Mouse (Mus musculus): ENCODE results near the gene Stx2. TPM values are rescaled to one million over a fixed set of nuclear protein-coding genes. Genes with fewer than 3 reads are reported as not detected.
A peak's percentile ranks its signal among the peaks of the same experiment; 100 is the strongest.

The Stx2 gene
- total RNA-seq (2022): 10 to 100 TPM; 20.9 to 27.5 (median 22.3) TPM

DNA sequence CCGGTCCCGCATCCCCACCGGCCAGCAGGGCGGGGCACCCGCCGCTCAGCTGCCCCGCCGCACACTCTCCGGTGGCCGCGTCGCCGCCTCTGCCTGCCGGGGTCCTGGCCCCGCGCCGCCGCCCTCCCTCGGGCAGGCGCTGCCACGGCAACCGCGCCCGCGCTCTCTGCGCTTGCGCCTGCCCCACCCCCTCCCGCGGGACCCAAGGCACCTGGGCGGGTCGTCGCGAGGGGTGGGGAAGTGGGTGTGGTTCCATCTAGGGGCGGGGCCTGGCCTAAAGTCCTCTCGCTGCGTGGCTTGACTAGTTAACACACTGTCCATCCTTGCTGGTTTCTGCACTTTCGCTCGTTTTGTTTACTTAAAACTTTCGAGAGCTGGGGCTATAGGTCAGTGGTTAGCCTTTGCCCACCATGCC lies at the start of gene Stx2:
Gene Stx2, minus strand, starts transcription at position 163 of the 415 bp plus-strand sequence.
- DNase-seq (ENCODE audit: low spot score in 2 of 2): peak; percentile 77 to 90

DNA sequence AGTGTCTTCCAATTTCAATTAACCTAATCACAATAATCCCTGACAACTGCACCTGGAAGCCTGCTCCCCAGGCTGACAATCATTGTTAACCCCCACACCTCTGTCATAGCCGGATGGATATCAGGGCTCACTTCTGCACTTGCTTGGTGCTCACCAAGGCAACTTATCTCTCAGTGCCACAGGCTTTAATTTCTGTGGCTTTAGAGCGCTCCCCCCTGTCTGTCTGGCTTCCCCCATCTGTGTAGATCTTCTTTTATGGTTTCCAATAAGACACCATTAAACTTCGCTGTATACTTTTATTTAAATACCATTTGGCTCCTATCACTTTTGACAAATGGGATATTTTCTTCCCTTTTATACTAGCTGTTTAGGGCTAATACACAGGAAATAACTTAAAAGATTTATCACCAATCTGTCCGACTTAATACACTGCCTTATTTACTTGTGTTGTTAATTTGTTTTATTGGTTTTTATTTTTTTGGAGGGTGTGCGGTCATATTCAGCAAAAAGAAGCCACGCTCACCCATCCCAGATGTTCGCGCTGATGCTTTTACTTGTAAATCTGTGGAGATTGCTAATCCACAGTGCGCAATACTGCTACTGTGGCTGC lies 46.4 kb upstream of the Stx2 start:
- no peak for DNase-seq (ENCODE audit: low spot score in 2 of 2)

DNA sequence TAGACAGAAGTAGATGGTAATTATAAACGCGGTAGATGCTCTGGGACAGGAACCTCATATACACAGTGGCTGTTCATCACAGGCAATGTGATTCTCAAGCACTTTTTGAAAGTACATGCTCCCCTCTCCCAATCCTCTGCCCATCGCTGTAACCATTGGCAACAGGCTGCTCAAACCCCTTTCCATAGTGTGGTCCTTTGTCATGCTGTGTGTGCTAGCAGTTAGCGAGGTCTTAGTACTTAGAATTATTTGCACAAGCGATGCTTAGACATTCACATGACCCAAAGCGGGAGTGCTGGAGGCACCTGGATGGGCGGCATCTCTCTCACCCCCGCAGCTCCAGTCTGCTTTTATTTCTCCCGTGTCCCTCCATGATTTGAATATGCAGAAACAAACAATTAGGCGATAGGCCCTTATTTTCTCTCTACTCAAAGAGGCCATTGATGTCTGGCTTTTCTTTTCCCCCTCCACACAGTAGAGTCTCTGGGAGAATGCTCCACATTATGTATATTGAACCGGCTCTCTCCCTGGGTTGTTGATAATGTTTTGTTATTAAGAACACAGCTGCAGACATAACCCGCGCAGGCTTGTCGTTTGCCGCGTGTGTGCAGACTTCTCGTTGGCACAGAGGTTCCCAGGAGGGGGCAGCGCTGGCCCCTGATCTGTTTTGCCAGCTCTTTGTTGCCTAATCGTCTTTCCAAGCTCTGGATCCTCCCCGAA lies 44.4 kb upstream of the Stx2 start:
- peak in 1 of 2 experiments; percentile 7 for DNase-seq (ENCODE audit: low spot score in 2 of 2)

DNA sequence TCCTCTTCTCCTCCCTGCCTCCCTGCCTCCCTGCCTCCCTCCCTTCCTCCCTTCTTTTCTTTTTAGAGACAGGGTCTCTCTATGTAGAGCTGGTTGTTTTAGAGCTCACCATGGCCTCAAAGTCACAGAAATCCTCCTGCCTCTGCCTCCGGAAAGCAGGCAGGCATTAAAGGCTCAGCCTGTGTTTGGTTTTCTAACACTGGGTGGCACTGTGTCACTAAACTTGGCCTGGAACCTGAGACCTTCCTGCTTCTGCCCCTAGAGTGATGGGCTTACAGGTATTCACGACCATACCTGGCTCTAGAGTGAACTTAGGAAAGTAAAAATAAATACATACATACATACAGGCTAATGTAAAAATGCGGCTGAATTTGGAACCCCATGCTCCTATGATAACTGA lies 43.5 kb upstream of the Stx2 start:
- no peak for DNase-seq (ENCODE audit: low spot score in 2 of 2)

DNA sequence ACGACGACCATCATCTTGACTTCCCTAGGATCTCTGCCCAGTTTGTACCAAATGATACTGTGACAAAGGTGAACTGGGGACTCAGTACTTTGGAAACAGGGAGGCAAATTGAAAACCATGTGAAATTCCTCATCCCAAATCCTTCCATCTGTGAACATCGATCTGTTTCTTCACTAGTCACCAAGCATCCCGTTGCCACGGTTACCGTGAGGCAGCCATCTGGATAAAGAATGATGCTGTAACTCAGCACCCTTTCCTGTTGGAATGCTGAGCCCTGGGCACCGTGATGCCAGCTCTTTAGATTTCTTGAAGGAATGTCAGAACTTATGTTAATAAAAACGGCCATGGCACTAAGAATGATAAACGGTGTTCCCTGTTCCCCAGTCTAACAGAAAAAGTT lies 41.0 kb upstream of the Stx2 start:
- peak in 1 of 2 experiments; percentile 68 for DNase-seq (ENCODE audit: low spot score in 2 of 2)

DNA sequence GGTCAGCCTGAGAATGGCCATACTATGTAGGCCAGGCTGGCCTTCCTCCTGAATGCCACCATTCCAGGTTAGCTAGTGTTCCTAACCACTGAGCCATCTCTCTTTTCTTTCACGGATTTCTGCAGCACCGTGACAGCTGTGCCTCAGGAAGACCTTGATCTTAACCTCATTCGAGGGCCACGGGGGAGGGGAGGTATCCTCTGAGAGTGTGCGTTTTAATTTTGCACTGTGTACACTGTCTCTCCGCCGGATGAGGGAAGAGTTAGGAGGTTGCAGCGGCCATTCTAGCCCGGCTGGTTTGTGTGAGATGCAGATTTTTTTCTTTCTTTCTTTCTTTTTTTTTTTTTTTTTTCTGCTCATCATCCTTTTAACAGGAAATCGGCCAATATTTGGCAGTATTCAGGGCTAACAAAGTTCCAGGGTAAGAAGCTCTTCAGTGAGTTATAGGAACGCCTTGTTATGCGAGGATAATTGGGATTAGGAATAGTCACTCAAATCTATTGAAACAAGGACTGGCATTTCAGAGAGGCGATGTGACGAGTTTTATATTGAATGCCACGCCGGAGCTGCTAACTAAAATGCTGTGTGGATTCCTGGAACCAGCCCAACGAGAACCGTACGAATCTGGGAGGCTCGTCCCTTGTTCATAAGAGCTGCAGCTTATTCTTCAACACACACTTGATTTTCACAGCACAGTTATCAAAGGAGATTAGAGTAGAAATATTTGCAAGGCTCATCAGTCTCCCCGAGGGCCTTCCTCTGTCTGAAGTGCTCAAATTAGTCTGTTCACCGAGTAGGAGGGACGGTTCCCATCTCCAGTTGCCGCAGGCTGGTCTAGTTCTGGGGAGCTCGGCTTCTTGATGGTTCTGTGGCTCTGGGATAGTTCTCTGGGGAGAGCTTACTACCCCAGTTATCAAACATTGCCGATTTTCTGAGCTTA lies 37.5 kb upstream of the Stx2 start:
- DNase-seq (ENCODE audit: low spot score in 2 of 2): peak in 1 of 2 experiments; percentile 4

DNA sequence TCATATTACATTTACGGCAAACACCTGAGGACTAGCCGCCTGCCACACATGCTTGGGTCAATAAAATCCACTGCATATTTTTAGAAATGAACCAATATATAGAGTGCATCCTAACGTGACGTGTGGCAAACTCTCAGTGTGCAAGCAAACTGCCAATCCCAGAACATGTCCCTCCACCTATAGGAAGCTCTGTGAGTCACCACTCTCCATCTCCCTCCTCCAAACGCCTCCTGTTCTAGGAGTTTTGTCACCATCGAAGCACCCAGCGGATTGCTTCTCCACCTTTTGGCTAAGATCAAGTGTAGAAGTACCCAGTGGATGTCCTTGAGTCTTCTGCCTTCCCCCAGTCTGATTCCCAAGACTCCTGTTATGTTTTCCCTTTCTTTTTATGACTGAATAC lies 29.4 kb upstream of the Stx2 start:
- DNase-seq (ENCODE audit: low spot score in 2 of 2): no peak

DNA sequence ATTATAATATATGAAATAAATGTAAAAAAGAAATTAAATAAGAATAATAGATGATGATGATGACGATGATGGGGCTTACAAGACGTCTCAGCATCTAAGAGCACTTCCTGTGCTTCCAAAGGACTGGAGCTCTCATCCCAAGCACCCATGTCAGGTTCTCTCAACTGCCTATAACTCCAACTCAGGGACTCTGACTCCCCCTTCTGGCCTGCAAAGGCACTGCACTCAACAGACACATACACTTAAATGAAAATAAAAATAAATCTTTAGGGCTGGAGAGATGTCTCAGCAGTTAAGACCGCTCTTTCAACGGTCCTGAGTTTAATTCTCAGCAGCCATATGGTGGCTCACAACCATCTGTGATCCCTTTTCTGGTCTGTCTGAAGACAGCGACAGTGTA lies 28.3 kb upstream of the Stx2 start:
- DNase-seq (ENCODE audit: low spot score in 2 of 2): no peak

DNA sequence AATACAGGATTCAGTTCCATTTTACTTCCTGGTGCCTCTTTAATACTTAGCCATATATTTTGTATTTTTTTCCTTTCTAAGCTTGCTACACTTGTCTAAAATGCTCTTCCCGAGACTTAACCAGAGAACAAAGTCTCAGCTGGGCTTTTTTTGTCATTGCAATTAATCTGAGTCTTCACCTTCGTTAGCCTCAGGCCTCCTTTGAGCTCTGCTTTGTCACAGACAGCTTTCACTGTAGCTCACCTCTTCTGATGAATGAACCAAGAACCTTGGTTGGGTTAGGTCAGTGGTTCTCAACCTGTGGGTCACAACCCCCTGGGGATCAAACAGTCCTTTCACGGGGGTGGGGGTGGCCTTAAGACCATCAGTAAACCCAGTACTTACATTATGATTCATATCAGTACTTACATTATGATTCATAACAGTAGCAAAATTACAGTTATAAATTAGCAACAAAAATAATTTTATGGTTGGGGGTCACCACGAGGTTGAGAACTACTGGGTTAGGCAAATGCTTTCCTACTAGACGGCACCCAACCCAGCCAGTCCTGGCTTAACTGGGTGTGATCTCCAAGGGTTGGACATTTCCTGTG lies 20.9 kb upstream of the Stx2 start:
- no peak for DNase-seq (ENCODE audit: low spot score in 2 of 2)

DNA sequence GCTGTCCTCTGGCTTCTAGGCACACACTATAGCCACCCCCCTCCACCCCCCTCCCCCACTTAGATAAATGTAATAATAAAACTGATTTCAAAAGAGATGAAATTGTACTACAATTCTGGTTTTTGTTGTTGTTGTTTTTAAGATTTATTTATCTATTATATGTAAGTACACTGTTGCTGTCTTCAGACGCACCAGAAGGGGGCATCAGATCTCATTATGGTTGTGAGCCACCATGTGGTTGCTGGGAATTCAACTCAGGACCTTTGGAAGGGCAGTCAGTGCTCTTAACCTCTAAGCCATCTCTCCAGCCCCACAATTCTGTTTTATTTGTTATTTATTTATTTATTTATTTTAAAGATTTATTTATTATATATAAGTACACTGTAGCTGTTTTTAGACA lies 18.3 kb upstream of the Stx2 start:
- no peak for DNase-seq (ENCODE audit: low spot score in 2 of 2)

DNA sequence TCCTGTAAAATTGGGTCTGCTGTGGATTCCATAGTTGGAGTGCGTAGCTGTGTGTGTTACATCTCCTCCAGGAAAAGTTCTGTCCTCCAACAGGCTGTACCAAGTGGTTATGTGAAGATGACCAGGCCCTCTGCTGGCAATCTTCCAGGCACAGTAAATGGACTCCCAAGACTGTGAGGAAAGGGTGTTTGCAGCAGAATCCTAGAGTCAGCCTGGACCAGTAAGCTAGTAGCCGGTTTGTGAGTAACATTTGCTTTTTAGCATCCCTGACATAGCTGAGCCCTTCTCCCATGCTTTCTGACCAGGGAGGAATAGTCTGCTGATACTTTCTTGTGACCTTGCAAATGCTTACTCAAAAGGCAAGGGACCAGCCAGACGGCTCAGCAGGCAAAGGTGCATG lies 17.8 kb upstream of the Stx2 start:
- DNase-seq (ENCODE audit: low spot score in 2 of 2): no peak

DNA sequence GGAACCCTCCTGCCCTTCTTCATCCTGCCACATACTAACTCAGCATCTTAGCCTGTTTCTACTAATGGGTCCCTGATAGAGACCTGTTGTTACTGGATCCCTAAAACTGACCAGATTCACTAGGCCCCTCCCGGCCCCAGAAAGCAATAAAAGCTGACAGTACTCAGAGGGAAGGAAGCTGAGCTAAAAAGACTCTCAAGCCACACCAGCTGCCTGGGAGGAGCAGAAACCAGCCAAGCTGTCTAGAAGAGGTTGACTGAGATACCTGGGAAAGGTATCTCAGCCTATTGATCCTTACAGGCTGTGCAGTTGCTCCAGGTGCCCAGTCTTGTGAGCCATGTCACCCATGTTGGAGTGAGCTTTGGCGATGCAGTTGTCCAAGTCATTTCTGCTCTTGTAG lies 17.4 kb upstream of the Stx2 start:
- DNase-seq (ENCODE audit: low spot score in 2 of 2): no peak

DNA sequence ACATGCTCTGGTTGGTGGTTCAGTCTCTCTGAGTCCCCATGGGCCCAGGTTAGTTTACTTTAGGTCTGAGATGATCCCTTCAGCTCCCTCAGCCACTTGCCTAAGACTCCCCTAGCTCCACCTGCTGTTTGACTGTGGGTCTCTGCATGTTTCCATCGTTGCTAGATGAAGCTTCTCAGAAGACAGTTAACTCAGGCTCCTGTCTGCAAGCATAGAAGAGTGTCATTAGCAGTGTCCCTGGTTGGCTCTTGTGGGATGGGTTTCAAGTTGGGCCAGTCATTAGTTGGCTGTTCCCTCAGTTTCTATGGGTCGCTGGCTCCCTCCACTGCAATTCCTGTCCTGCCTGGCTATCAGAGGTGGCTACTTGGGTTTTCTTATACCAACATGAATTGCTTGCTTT lies 16.7 kb upstream of the Stx2 start:
- no peak for DNase-seq (ENCODE audit: low spot score in 2 of 2)

DNA sequence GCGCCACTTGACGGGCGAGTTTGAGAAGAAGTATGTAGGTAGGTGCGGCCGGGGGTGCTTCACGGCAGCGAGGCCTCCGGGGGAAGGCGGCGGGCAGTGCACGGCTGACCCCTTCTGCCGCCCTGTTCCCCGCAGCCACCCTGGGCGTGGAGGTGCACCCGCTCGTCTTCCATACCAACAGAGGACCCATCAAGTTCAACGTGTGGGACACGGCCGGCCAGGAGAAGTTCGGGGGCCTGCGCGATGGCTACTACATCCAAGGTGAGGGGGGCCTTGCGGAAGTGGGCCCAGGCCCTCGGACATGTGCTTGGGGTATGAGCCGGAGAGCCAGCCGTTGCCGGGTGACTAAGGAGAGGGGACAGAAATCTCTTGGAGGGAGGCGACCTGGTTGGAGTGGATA lies 12.4 kb upstream of the Stx2 start:
- no peak for DNase-seq (ENCODE audit: low spot score in 2 of 2)

DNA sequence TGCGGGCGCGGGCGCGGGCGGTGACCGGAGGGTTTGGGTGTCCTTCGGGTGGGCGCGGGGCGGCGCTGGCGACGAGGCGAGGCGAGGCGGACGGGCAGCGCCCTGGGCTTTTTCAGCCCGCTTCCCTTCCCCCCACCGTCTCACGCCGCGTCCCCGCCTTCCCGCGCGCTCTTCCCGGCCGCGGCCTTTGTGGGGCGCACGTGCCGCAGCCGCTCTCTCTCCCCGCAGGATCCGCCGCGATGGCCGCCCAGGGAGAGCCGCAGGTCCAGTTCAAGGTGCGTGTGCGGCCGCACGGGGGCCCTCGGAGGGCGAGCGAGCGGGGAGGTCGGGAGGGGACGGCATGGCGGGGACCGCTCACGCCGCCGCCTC lies 11.9 kb upstream of the Stx2 start:
- no peak for DNase-seq (ENCODE audit: low spot score in 2 of 2)

DNA sequence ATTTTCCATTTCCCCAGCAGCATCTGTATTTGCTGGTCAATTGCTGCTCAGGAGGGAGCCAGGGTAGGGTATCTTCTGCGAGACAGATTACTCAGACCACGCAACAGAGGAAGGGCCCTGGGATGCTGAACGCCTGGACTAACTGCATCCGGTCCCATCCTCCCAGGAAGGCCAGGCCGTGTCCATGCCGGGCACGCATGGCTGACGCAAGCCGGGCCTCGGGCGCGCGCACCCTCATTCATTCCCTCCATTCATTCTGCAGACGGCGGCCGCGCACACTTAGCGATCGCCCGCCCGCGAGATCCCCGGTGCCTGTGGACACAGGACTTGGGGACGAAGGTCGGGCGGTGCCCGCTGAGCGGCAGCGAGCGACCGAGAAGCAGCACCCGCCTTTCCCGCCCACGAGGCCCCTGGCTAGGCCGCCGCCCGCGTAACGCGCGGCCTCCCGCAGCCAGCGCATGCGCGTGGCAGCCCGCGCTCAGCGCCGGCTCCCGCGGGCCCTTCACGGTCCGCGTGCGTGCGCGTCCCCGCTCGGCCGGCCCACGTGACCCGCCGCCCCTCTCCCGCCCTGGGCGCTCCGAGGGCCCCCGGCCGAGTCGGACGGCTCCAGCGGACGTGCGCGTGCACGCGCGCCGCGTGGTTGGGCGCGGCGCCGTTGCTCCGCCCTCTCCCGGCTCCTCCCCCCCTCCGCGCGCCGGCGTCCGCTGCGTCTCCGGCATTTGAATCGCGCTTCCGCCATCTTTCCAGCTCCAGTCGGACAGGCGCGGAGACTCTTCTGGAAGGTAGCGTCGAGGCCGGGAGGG lies 11.3 kb upstream of the Stx2 start, which contains the start of gene Ran:
Gene Ran, plus strand, starts transcription at position 573 of the 803 bp plus-strand sequence.
- DNase-seq (ENCODE audit: low spot score in 2 of 2): peak; percentile 88 to 94

DNA sequence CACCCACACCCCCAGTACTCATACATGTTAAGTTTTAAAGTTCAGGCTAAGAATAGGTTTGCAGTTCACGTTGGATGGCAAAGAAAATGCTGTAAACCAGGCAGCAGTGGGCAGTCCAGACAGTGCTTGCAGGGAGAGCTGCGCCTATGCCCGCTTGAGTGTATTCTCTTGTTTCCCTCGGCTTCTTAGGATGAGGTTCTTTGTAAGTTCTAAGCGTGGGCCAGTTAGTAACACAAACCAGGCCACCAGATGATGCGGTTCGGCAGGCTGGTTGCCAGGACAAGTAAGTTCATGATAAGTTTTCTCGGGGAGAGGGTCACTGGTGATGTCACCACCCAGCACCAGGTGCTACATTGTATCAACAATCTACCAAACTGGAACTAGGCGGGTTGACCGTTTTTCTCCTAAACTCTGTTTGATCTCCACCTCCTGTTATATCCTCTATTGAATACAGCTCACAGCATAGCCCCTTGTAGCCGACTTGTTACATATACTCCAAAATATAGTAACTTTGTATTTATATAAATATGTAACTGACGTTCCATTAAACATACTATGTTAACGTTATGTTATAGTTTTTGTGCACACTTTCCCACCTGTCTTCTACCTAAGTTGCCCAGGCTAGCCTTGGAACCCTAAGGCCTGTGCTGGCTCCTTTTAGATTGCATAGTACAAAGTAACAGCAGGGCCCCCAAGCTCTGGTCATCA lies 10.6 kb upstream of the Stx2 start:
- peak in 1 of 2 experiments; percentile 35 for DNase-seq (ENCODE audit: low spot score in 2 of 2)

DNA sequence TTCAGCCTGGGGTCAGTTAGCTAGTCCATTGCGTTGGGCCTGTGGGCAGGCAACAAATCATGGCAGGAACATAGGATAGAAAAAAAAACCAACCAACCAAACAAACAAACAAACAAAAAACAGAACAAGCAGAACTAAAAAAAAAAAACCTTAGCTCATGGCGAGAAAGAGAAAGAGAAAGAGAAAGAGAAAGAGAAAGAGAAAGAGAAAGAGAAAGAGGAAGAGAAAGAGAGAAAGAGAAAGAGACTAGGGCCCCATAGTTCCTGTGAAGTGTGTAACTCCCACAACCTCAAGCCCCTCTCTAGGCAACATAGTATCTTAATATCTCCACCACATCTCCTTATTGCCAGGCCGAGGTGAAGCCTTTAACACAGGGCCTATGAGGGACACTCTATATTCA lies 8.0 kb upstream of the Stx2 start:
- DNase-seq (ENCODE audit: low spot score in 2 of 2): no peak

DNA sequence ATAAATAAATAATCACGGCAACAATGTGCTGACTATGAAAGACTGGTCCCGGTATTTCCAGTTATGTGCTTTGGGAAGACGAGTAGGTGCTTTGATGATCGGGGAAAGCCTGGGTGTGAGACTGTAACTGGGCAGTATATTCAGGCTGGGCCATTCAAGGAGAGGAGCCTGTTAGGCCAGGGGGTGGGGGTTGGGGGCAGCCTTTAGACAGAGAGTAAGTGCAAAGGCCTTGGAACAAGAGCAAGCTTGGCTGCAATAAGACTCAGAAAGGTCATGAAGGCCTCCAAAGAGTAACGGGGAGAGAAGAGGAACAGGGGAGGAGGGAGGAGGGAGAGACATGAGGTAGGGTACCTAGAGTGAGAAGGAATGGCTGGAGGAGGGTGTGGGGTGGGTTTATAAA lies 7.2 kb upstream of the Stx2 start:
- DNase-seq (ENCODE audit: low spot score in 2 of 2): no peak

DNA sequence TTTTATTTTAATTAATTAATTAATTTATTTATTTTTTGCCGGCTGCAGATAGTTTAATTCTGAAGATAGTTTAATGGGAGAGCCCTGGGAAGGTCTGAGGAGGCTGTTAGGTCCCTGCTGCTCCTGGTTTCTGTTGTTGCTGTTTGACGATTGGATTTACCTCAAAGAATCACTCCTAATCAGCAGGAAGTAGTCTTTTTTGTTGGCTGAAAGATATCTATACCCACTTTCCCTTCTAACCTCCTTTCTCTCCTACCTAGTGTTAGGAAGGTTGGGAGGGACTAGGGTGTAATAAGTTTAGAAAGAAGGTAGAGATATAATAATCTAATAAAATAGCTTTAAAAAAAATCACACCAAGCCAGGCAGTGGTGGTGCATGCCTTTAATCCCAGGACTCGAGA lies 6.6 kb upstream of the Stx2 start:
- no peak for DNase-seq (ENCODE audit: low spot score in 2 of 2)

Data from left cerebral cortex, adult 8-10 months (tissue).